Mouse (Mus musculus) olfactory bulb, adult 2 months (tissue): ENCODE data around the gene Fuz.

ENCODE experiments used
- CTCF ChIP-seq: fragments of 200-500 bp; IDR thresholded peaks from 2 replicates; pipeline ENCODE4 v1.5.1; 2012; ENCODE audit warnings: low read depth, mild to moderate bottlenecking, low read length, moderate library complexity; ENCODE audit not compliant: insufficient read depth
- POLR2A ChIP-seq: fragments of 200-500 bp; IDR thresholded peaks from 2 replicates; pipeline ENCODE4 v1.6.1; 2012; ENCODE audit warnings: mild to moderate bottlenecking, low read depth, low read length, moderate library complexity; ENCODE audit not compliant: insufficient read depth

DNA sequence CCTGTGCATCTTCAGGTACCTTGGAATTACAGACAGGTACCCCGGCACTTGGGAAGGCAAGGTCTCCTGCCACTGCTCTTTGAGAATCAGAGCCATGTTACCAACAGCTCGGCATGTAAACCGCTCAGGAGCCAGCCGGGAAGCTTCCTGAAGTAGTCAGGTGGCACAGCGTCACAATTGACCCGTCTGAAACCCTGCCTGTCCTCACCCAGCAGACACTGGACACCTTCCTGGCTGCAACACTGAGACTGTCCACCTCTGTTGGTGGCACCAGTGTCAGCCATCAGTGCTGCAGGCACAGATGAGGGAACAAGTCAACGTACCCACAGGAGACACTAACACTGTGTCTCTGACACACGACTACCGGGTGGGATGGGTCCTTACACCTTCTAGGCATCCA lies 19.4 kb downstream of the Fuz start:
- TF ChIP-seq POLR2A (no peak), CTCF (no peak)
